Mouse (Mus musculus): ENCODE results near the gene Ctnnal1. TPM values are rescaled to one million over a fixed set of nuclear protein-coding genes. Genes with fewer than 3 reads are reported as not detected.

The Ctnnal1 gene
- total and polyA plus RNA-seq, 3 experiments: 3.3 to 5.2 (median 4.2) TPM

DNA sequence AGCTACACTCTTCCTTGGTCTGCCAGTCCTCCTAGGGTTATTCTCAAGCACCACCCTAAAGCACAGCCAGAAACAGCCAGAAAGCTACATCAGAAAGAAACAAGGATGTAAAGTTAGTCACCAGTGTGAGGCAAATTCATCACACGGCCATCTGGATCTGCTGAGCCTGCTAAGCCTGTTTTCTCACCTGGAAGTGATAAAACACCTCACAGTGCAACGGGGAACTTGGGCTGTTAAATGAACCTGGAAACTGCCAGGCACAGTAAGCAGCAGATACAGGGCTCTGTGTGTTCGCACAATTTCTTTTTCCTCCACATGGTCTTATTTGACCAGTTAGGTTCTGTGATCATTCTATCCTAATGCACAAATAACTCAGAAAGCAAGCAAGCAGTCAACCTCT, 44.6 kb upstream of the Ctnnal1 start:
- Histone ChIP-seq H3K4me2 (ENCODE audit: insufficient read depth, low read depth, poor library complexity, severe bottlenecking) (no peak overlapping the region), H3K9ac (ENCODE audit: insufficient read depth, low read depth) (no peak overlapping the region), H3K27me3 (replicated peaks) (no peaks in the 10 kb centered on the region), H3K4me1 (ENCODE audit: control insufficient read depth in 1 of 2, insufficient read depth in 2 of 2) (peaks cover 19 to 44% of the 10 kb centered on the region in 2 experiments), H3K4me3 (replicated peaks in 1 of 3; ENCODE audit: low read depth in 2 of 3, low read length in 2 of 3, poor library complexity in 1 of 3) (no peak overlapping the region), H3K27ac (ENCODE audit: insufficient read depth, low read depth) (no peak overlapping the region), H3K36me3 (replicated peaks in 1 of 2; ENCODE audit: control insufficient read depth in 1 of 2, insufficient read depth in 1 of 2, low read length in 1 of 2) (peaks cover 33 to 69% of the 10 kb centered on the region in 2 experiments), H3K9me3 (replicated peaks; ENCODE audit: low read length) (no peaks in the 10 kb centered on the region), H3K79me2 (replicated peaks; ENCODE audit: control insufficient read depth, extremely low read depth, insufficient read depth, poor library complexity, severe bottlenecking) (no peaks in the 10 kb centered on the region)
- dilution Hi-C loops (cut with MboI; ENCODE audit: extremely low pct_ligation_motif_present, extremely low pct_unique_long_range_greater_than_20kb, low sequenced_read_pairs): no loop called here
- in situ Hi-C loops (cut with MboI; ENCODE audit: low pct_ligation_motif_present, low pct_unique_long_range_greater_than_20kb, low sequenced_read_pairs): no loop called here
- TF ChIP-seq HCFC1 (IDR thresholded peaks at IDR 0.05; ENCODE audit: low read depth, low read length) (no peak), ETS1 (conservative IDR thresholded peaks at IDR 0.05; ENCODE audit: low read depth, low read length) (no peak), NRF1 (IDR thresholded peaks at IDR 0.05; ENCODE audit: low read depth, low read length) (no peak), EP300 (IDR thresholded peaks at IDR 0.05; ENCODE audit: low read length) (no peak), MAZ (IDR thresholded peaks at IDR 0.05; ENCODE audit: low read depth, low read length) (no peak), USF2 (conservative IDR thresholded peaks at IDR 0.05; ENCODE audit: low read depth, low read length) (no peak), PAX5 (IDR thresholded peaks at IDR 0.05; ENCODE audit: low read length) (no peak), CTCF (conservative IDR thresholded peaks at IDR 0.05 in 1 of 2, IDR thresholded peaks at IDR 0.05 in 1 of 2; ENCODE audit: low read depth in 2 of 2, low read length in 2 of 2) (no peak), UBTF (IDR thresholded peaks at IDR 0.05; ENCODE audit: low read depth, low read length) (no peak)
- DNase-seq (ENCODE audit: extremely low read depth): no peak

DNA sequence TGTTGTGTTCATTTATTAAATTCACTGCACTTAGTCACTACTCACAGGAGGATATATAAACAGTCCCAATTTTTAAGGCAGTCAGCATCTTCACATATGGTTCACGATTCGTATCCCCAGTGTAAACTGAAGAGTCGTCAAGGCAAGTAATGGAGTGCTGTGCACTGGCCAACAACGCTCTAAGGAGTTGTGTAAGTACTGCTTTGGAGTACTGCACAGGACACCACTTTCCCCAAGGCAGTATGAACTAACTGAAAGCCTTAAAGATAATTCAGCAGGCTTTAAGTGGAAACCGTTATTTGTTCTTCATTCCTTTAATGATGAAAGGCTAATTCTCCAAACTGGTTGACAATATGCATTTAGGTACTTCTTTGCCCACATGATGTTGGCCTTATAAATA, 42.7 kb upstream of the Ctnnal1 start:
- no peaks in the 10 kb centered on the region for H3K79me2 ChIP-seq (replicated peaks; ENCODE audit: control insufficient read depth, extremely low read depth, insufficient read depth, poor library complexity, severe bottlenecking)
- H3K36me3 ChIP-seq (replicated peaks in 1 of 2; ENCODE audit: control insufficient read depth in 1 of 2, insufficient read depth in 1 of 2, low read length in 1 of 2): peaks cover 35 to 70% of the 10 kb centered on the region in 2 experiments
- no peak for TF ChIP-seq MAX (IDR thresholded peaks at IDR 0.05; ENCODE audit: low read length)
- TF ChIP-seq GABPA (IDR thresholded peaks at IDR 0.05; ENCODE audit: insufficient replicate concordance, low read depth, low read length): no peak
- no peak for TF ChIP-seq KAT2A (IDR thresholded peaks at IDR 0.05; ENCODE audit: insufficient replicate concordance, low read length)
- no peak for TF ChIP-seq IRF4 (IDR thresholded peaks at IDR 0.05; ENCODE audit: low read depth, low read length)
- H3K4me2 ChIP-seq (ENCODE audit: insufficient read depth, low read depth, poor library complexity, severe bottlenecking): no peak overlapping the region
- no peak overlapping the region for H3K4me3 ChIP-seq (replicated peaks in 1 of 3; ENCODE audit: low read depth in 2 of 3, low read length in 2 of 3, poor library complexity in 1 of 3)
- H3K27me3 ChIP-seq (replicated peaks): no peaks in the 10 kb centered on the region
- DNase-seq (ENCODE audit: extremely low read depth): no peak
- H3K9me3 ChIP-seq (replicated peaks; ENCODE audit: low read length): no peaks in the 10 kb centered on the region
- no peak overlapping the region for H3K9ac ChIP-seq (ENCODE audit: insufficient read depth, low read depth)
- no peak overlapping the region for H3K27ac ChIP-seq (ENCODE audit: insufficient read depth, low read depth)
- peaks cover 23 to 51% of the 10 kb centered on the region in 2 experiments for H3K4me1 ChIP-seq (ENCODE audit: control insufficient read depth in 1 of 2, insufficient read depth in 2 of 2)
- dilution Hi-C loops (cut with MboI; ENCODE audit: extremely low pct_ligation_motif_present, extremely low pct_unique_long_range_greater_than_20kb, low sequenced_read_pairs): no loop called here
- in situ Hi-C loops (cut with MboI; ENCODE audit: low pct_ligation_motif_present, low pct_unique_long_range_greater_than_20kb, low sequenced_read_pairs): no loop called here

DNA sequence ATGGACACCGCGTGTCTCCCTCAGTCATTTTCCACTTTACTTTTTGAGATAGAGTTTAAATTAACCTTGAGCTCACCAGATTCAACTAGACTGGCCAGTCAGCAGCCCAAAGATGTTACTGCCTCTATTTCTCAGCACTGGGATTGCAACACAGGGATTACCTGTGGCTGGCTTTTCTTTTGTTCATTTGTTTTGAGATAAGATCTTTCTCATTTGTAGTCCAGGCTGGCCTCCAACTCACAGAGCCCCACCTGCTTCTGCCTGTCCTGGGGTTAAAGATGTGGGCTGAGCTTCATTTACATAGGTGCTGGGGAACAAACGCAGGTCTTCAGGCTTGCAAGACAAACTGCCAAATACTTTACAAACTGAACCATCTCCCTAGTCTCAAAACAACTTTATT, 41.9 kb upstream of the Ctnnal1 start:
- H3K36me3 ChIP-seq (replicated peaks in 1 of 2; ENCODE audit: control insufficient read depth in 1 of 2, insufficient read depth in 1 of 2, low read length in 1 of 2): peaks cover 37 to 77% of the 10 kb centered on the region in 2 experiments
- no peak overlapping the region for H3K4me2 ChIP-seq (ENCODE audit: insufficient read depth, low read depth, poor library complexity, severe bottlenecking)
- in situ Hi-C loops (cut with MboI; ENCODE audit: low pct_ligation_motif_present, low pct_unique_long_range_greater_than_20kb, low sequenced_read_pairs): no loop called here
- H3K9ac ChIP-seq (ENCODE audit: insufficient read depth, low read depth): no peak overlapping the region
- H3K4me3 ChIP-seq (replicated peaks in 1 of 3; ENCODE audit: low read depth in 2 of 3, low read length in 2 of 3, poor library complexity in 1 of 3): no peak overlapping the region
- H3K4me1 ChIP-seq (ENCODE audit: control insufficient read depth in 1 of 2, insufficient read depth in 2 of 2): peaks cover 18 to 45% of the 10 kb centered on the region in 2 experiments
- DNase-seq (ENCODE audit: extremely low read depth): no peak
- H3K27ac ChIP-seq (ENCODE audit: insufficient read depth, low read depth): no peak overlapping the region
- dilution Hi-C loops (cut with MboI; ENCODE audit: extremely low pct_ligation_motif_present, extremely low pct_unique_long_range_greater_than_20kb, low sequenced_read_pairs): no loop called here
- no peaks in the 10 kb centered on the region for H3K27me3 ChIP-seq (replicated peaks)
- H3K79me2 ChIP-seq (replicated peaks; ENCODE audit: control insufficient read depth, extremely low read depth, insufficient read depth, poor library complexity, severe bottlenecking): no peaks in the 10 kb centered on the region
- peaks cover 2% of the 10 kb centered on the region for H3K9me3 ChIP-seq (replicated peaks; ENCODE audit: low read length)
- no peak for TF ChIP-seq ELF1 (IDR thresholded peaks at IDR 0.05; ENCODE audit: low read depth, low read length)
- no peak for TF ChIP-seq MYC (IDR thresholded peaks at IDR 0.05; ENCODE audit: low read depth, low read length)
- no peak for TF ChIP-seq JUN (IDR thresholded peaks at IDR 0.05; ENCODE audit: insufficient read depth, low read depth, low read length)
- TF ChIP-seq HCFC1 (IDR thresholded peaks at IDR 0.05; ENCODE audit: low read depth, low read length): no peak
- no peak for TF ChIP-seq CHD2 (IDR thresholded peaks at IDR 0.05; ENCODE audit: low read length)
- no peak for TF ChIP-seq MXI1 (IDR thresholded peaks at IDR 0.05; ENCODE audit: low read depth, low read length)
- TF ChIP-seq POLR2AphosphoS2 (IDR thresholded peaks at IDR 0.05; ENCODE audit: low read depth, low read length): no peak
- TF ChIP-seq RCOR1 (conservative IDR thresholded peaks at IDR 0.05; ENCODE audit: low read depth, low read length): no peak
- no peak for TF ChIP-seq MEF2A (IDR thresholded peaks at IDR 0.05; ENCODE audit: borderline replicate concordance, low read depth, low read length)
- TF ChIP-seq MAZ (IDR thresholded peaks at IDR 0.05; ENCODE audit: low read depth, low read length): no peak
- TF ChIP-seq USF2 (conservative IDR thresholded peaks at IDR 0.05; ENCODE audit: low read depth, low read length): no peak
- no peak for TF ChIP-seq CHD1 (IDR thresholded peaks at IDR 0.05; ENCODE audit: low read depth, low read length)
- TF ChIP-seq USF1 (IDR thresholded peaks at IDR 0.05; ENCODE audit: low read depth, low read length): no peak
- TF ChIP-seq BHLHE40 (IDR thresholded peaks at IDR 0.05; ENCODE audit: low read depth, low read length): no peak
- TF ChIP-seq PAX5 (IDR thresholded peaks at IDR 0.05; ENCODE audit: low read length): no peak
- TF ChIP-seq POLR2A (IDR thresholded peaks at IDR 0.05; ENCODE audit: low read depth, low read length): no peak
- TF ChIP-seq ZKSCAN1 (IDR thresholded peaks at IDR 0.05; ENCODE audit: borderline replicate concordance, low read depth, low read length): no peak
- no peak for TF ChIP-seq ZNF384 (IDR thresholded peaks at IDR 0.05; ENCODE audit: low read depth, low read length)
